Mouse (Mus musculus) kidney, postnatal 0 days (tissue): ENCODE measurements at regions not wholly inside any gene's neighbourhood (a gene's known extent, or its start where the extent isn't known, plus 50 kb on each side); places are given as distances from the start of the nearest gene placed in this dataset.
A peak's percentile ranks its signal among the peaks of the same experiment; 100 is the strongest.
"Not testable (repeated sequence)": the region's sequence is repeated elsewhere in the genome, so short reads cannot be mapped to it uniquely, and the experiment has no call there.

Experiments used
- ATAC-seq: fragments of 200-750 bp; cut with Nextera tagmentation; replicated peaks from 2 replicates; pipeline ENCODE4 v1.8.0; 2017; ENCODE audit warnings: low read depth, moderate number of reproducible peaks, moderate TSS enrichment, moderate library complexity; ENCODE audit not compliant: low FRiP score
- DNase-seq: peaks from one replicate; pipeline ENCODE4 v3.0.0-alpha.2; 2016; ENCODE audit warnings: low spot score
- H3K27ac ChIP-seq: fragments of 300-500 bp; sonication (generic); 2 replicates; pipeline ENCODE4 v1.5.1; 2014; ENCODE audit warnings: mild to moderate bottlenecking
- H3K27me3 ChIP-seq: fragments of 300-500 bp; sonication (generic); 2 replicates; pipeline ENCODE4 v1.6.1; 2014; ENCODE audit warnings: low read length, mixed read lengths; ENCODE audit not compliant: insufficient read depth
- H3K36me3 ChIP-seq: fragments of 300-500 bp; sonication (generic); 2 replicates; pipeline ENCODE4 v1.6.1; 2014; ENCODE audit warnings: low read length, mixed read lengths; ENCODE audit not compliant: insufficient read depth
- H3K4me1 ChIP-seq: fragments of 300-500 bp; sonication (generic); replicated peaks from 2 replicates; pipeline ENCODE4 v1.6.1; 2014; ENCODE audit warnings: antibody characterized with exemption, low read length, mixed read lengths; ENCODE audit not compliant: insufficient read depth
- H3K4me2 ChIP-seq: fragments of 300-500 bp; sonication (generic); 2 replicates; pipeline ENCODE4 v1.6.1; 2014; ENCODE audit warnings: mild to moderate bottlenecking, low read length, moderate library complexity, mixed read lengths
- H3K4me3 ChIP-seq: fragments of 300-500 bp; sonication (generic); replicated peaks from 2 replicates; pipeline ENCODE4 v1.5.1; 2014; ENCODE audit warnings: low read depth, low read length
- H3K9ac ChIP-seq: fragments of 300-500 bp; sonication (generic); 2 replicates; pipeline ENCODE4 v1.6.1; 2014; ENCODE audit warnings: low read depth, low read length
- H3K9me3 ChIP-seq: fragments of 300-500 bp; sonication (generic); replicated peaks from 2 replicates; pipeline ENCODE4 v1.6.1; 2016; ENCODE audit warnings: low read length, inconsistent platforms, mixed read lengths
- CTCF ChIP-seq: IDR thresholded peaks from 2 replicates; pipeline ENCODE4 v1.5.1; 2016; ENCODE audit warnings: antibody characterized with exemption, low read depth, mild to moderate bottlenecking, moderate library complexity
- WGBS: fragments of 180-500 bp; shearing (Covaris S2); extraction: QIAGEN DNeasy Blood & Tissue Kit; methylation state at CpG from one replicate; pipeline ENCODE4 v1.1.7; 2014; 5-methylcytosine and 5-hydroxymethylcytosine counted together

- ATAC-seq, H3K9me3 ChIP-seq, H3K4me1 ChIP-seq: not testable (repeated sequence)
These were observed 193.9 kb upstream of the Kcnmb2 start for GRCm38 (mm10) chr3:31708367-31708766.

GRCm38 (mm10) chr3:31741289-31741688 is 161.0 kb upstream of the Kcnmb2 start:
- Histone ChIP-seq H3K4me1 (no peaks in the 10 kb centered on the region), H3K27ac (no peak overlapping the region), H3K36me3 (no peaks in the 10 kb centered on the region), H3K4me2 (no peak overlapping the region), H3K4me3 (no peak overlapping the region), H3K9me3 (no peaks in the 10 kb centered on the region), H3K27me3 (no peaks in the 10 kb centered on the region), H3K9ac (no peak overlapping the region)
- TF ChIP-seq CTCF, result no peak
- DNase-seq, result no peak
- no peak for ATAC-seq
- 64% methylated on average over 1 of the region's 1 CpGs for WGBS

More at GRCm38 (mm10) chr3:31708367-31708766, 193.9 kb upstream of the Kcnmb2 start:
- not testable (repeated sequence) for H3K27ac ChIP-seq, H3K27me3 ChIP-seq, H3K36me3 ChIP-seq, H3K4me2 ChIP-seq, DNase-seq, H3K4me3 ChIP-seq, H3K9ac ChIP-seq

GRCm38 (mm10) chr3:31755881-31756280 is 146.4 kb upstream of the Kcnmb2 start:
- no peak for TF ChIP-seq CTCF
- DNase-seq, result no peak
- Histone ChIP-seq H3K4me3 (no peak overlapping the region), H3K9me3 (no peaks in the 10 kb centered on the region), H3K4me2 (no peak overlapping the region), H3K36me3 (no peaks in the 10 kb centered on the region), H3K9ac (no peak overlapping the region), H3K4me1 (no peaks in the 10 kb centered on the region), H3K27ac (no peak overlapping the region), H3K27me3 (no peaks in the 10 kb centered on the region)
- WGBS, result 87% methylated on average over 4 of the region's 4 CpGs
- no peak for ATAC-seq

GRCm38 (mm10) chr3:31769193-31769592 is 133.1 kb upstream of the Kcnmb2 start:
- no peak overlapping the region for H3K4me3 ChIP-seq
- ATAC-seq, result no peak
- H3K27ac ChIP-seq, result no peak overlapping the region
- no peaks in the 10 kb centered on the region for H3K9me3 ChIP-seq
- no peaks in the 10 kb centered on the region for H3K27me3 ChIP-seq
- peak; percentile 42 for DNase-seq
- no peak overlapping the region for H3K9ac ChIP-seq
- H3K4me1 ChIP-seq, result no peaks in the 10 kb centered on the region
- WGBS, result 88% methylated on average over 1 of the region's 1 CpGs
- H3K4me2 ChIP-seq, result no peak overlapping the region
- peak; percentile 64 for TF ChIP-seq CTCF
- H3K36me3 ChIP-seq, result no peaks in the 10 kb centered on the region

GRCm38 (mm10) chr3:31790342-31790970 is 111.9 kb upstream of the Kcnmb2 start:
- Histone ChIP-seq H3K36me3 (no peaks in the 10 kb centered on the region), H3K9me3 (no peaks in the 10 kb centered on the region), H3K4me3 (no peak overlapping the region), H3K4me1 (no peaks in the 10 kb centered on the region), H3K9ac (no peak overlapping the region), H3K4me2 (no peak overlapping the region), H3K27me3 (no peaks in the 10 kb centered on the region), H3K27ac (no peak overlapping the region)
- WGBS, result 18% methylated on average over 4 of the region's 4 CpGs
- DNase-seq (peak; percentile 70), ATAC-seq (no peak)
- peak; percentile 70 for TF ChIP-seq CTCF

- ATAC-seq, result no peak
- no peak overlapping the region for H3K4me2 ChIP-seq
- no peak for DNase-seq
- H3K4me1 ChIP-seq, result no peaks in the 10 kb centered on the region
- TF ChIP-seq CTCF, result no peak
- WGBS, result 74% methylated on average over 8 of the region's 8 CpGs
- no peak overlapping the region for H3K9ac ChIP-seq
- no peaks in the 10 kb centered on the region for H3K27me3 ChIP-seq
- no peak overlapping the region for H3K27ac ChIP-seq
- no peak overlapping the region for H3K4me3 ChIP-seq
- no peaks in the 10 kb centered on the region for H3K36me3 ChIP-seq
- no peaks in the 10 kb centered on the region for H3K9me3 ChIP-seq
These were observed 108.8 kb upstream of the Kcnmb2 start for GRCm38 (mm10) chr3:31793466-31794040.

GRCm38 (mm10) chr3:31796621-31797020 is 105.7 kb upstream of the Kcnmb2 start:
- DNase-seq, result no peak
- Histone ChIP-seq H3K36me3 (no peaks in the 10 kb centered on the region), H3K27me3 (no peaks in the 10 kb centered on the region), H3K4me1 (no peaks in the 10 kb centered on the region), H3K27ac (no peak overlapping the region), H3K9ac (no peak overlapping the region), H3K4me3 (no peak overlapping the region), H3K9me3 (no peaks in the 10 kb centered on the region), H3K4me2 (no peak overlapping the region)
- ATAC-seq, result no peak
- no peak for TF ChIP-seq CTCF
- 79% methylated on average over 2 of the region's 2 CpGs for WGBS
